Mouse (Mus musculus) lung, embryonic 16.5 days (tissue): ENCODE measurements around the gene Gtf3c4. TPM values are rescaled to one million over a fixed set of nuclear protein-coding genes. Genes with fewer than 3 reads are reported as not detected.

Source experiments
- ATAC-seq: fragments of 200-750 bp; cut with Nextera tagmentation; 2 replicates; pipeline ENCODE4 v1.8.0; 2017; ENCODE audit warnings: low read depth, mild to moderate bottlenecking, moderate library complexity
- H3K27ac ChIP-seq: fragments of 300-500 bp; sonication (generic); 2 replicates; pipeline ENCODE4 v1.5.1; 2014; ENCODE audit warnings: mild to moderate bottlenecking, control low read depth, low read length
- H3K27me3 ChIP-seq: fragments of 300-500 bp; sonication (generic); 2 replicates; pipeline ENCODE4 v1.6.1; 2014; ENCODE audit warnings: low read depth, low read length, mixed read lengths; ENCODE audit not compliant: control insufficient read depth, insufficient read depth
- H3K36me3 ChIP-seq: fragments of 300-500 bp; sonication (generic); 2 replicates; pipeline ENCODE4 v1.6.1; 2014; ENCODE audit warnings: low read length; ENCODE audit not compliant: control insufficient read depth, insufficient read depth
- H3K4me1 ChIP-seq: fragments of 300-500 bp; sonication (generic); replicated peaks from 2 replicates; pipeline ENCODE4 v1.6.1; 2014; ENCODE audit warnings: low read length, mixed read lengths; ENCODE audit not compliant: control insufficient read depth, insufficient read depth
- H3K4me2 ChIP-seq: fragments of 300-500 bp; sonication (generic); 2 replicates; pipeline ENCODE4 v1.6.1; 2014; ENCODE audit warnings: low read depth, low read length, control low read depth
- H3K4me3 ChIP-seq: fragments of 300-500 bp; sonication (generic); 2 replicates; pipeline ENCODE4 v1.5.1; 2014; ENCODE audit warnings: mild to moderate bottlenecking, low read length, control low read depth
- H3K9ac ChIP-seq: fragments of 300-500 bp; sonication (generic); 2 replicates; pipeline ENCODE4 v1.6.1; 2014; ENCODE audit warnings: low read length, control low read depth
- H3K9me3 ChIP-seq: fragments of 300-500 bp; sonication (generic); 2 replicates; pipeline ENCODE4 v1.6.1; 2016; ENCODE audit warnings: low read length; ENCODE audit not compliant: control insufficient read depth
- WGBS: fragments of 180-500 bp; shearing (Covaris S2); extraction: QIAGEN DNeasy Blood & Tissue Kit; methylation state at CpG from one replicate; pipeline ENCODE4 v1.1.7; 2014; 5-methylcytosine and 5-hydroxymethylcytosine counted together
- polyA plus RNA-seq: library from polyadenylated mRNA; unstranded; fragments of >200 nt; fragmentation: Nextera tagmentation; extraction: Ambion mirVana; gene quantifications from 2 replicates; pipeline ENCODE4 v1.2.1, GENCODE M21; 2015

The Gtf3c4 gene
- polyA plus RNA-seq, 1 experiment from 2014 or later = 13.2 TPM

DNA sequence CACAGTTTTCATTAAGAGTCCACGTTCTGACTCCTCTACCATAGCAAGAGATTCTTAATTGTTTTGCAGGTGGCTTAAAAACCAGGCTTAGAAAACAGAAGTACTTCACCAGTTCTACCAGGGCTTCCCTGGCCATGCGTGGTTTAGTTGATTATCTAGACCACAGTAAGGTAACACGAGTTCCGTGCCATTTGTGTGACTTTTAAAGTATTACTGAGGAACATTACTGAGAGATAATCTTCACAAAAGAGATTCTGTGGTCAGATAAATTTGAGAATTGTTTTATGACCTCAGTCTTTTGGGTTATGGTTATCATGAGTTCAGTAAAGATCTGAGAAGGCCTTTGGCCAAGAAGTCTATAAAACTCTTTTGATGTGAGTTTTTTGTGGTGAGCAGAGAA, 19.1 kb upstream of the Gtf3c4 start:
- Histone ChIP-seq H3K4me1 (no peaks in the 10 kb centered on the region), H3K27me3 (no peaks in the 10 kb centered on the region), H3K36me3 (peaks cover 14% of the 10 kb centered on the region), H3K9me3 (no peaks in the 10 kb centered on the region), H3K9ac (no peak overlapping the region), H3K27ac (no peak overlapping the region), H3K4me2 (no peak overlapping the region), H3K4me3 (no peak overlapping the region)
- 86% methylated on average over 4 of the region's 4 CpGs for WGBS
- no peak for ATAC-seq

DNA sequence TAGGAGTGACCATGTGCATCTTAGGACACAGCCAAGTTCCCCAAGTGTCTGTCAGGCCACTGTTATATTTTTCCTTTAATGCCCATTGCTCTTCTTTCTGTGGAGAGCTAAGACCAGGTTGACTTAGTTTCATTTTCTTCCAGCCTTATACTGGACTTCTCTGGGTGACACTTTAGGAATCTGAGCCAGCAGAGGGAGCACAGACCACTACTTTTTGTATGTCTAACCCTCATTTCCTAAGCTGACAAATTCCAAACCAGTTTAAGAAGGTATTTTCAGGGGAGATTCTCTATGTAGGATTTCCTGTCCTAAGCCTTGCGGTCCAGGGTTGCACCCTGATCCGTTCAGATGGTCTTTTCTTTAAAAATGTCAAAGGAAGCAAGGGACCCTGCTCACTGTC, 15.6 kb upstream of the Gtf3c4 start:
- H3K4me2 ChIP-seq = no peak overlapping the region
- no peaks in the 10 kb centered on the region; the same call in none of the 2 replicates for H3K36me3 ChIP-seq

DNA sequence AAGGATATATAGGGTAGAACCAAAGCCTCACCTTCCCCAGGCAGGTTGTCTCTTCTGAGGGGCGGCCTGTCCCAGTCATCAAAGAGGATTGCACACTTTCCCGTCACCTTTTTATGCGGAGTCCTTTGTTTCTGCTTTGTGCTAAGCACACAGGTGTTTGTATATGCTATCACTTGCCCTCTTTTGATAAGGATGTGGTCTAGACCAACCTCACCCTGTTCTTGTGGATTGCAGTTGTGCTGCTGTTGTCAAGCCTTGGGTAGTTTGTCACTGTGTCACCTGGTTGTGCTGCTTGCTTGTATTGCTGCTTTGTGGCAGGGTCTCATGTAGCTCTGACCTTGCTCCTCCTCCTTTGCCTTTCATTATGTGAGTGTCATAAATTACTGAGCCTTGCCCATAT, 12.4 kb upstream of the Gtf3c4 start:
- no peaks in the 10 kb centered on the region for H3K27me3 ChIP-seq
- H3K36me3 ChIP-seq = peaks cover 8% of the 10 kb centered on the region
- H3K27ac ChIP-seq = no peak overlapping the region
- no peaks in the 10 kb centered on the region for H3K4me1 ChIP-seq
- WGBS = 87% methylated on average over 3 of the region's 3 CpGs
- no peak overlapping the region for H3K9ac ChIP-seq
- no peaks in the 10 kb centered on the region for H3K9me3 ChIP-seq
- no peak for ATAC-seq
- no peak overlapping the region for H3K4me3 ChIP-seq
- no peak overlapping the region for H3K4me2 ChIP-seq

More for the DNA sequence above, 15.6 kb upstream of the Gtf3c4 start:
- WGBS = 97% methylated on average over 2 of the region's 2 CpGs
- Histone ChIP-seq H3K27ac (no peak overlapping the region), H3K4me1 (no peaks in the 10 kb centered on the region), H3K9ac (no peak overlapping the region), H3K27me3 (no peaks in the 10 kb centered on the region), H3K4me3 (no peak overlapping the region), H3K9me3 (no peaks in the 10 kb centered on the region)
- no peak for ATAC-seq

DNA sequence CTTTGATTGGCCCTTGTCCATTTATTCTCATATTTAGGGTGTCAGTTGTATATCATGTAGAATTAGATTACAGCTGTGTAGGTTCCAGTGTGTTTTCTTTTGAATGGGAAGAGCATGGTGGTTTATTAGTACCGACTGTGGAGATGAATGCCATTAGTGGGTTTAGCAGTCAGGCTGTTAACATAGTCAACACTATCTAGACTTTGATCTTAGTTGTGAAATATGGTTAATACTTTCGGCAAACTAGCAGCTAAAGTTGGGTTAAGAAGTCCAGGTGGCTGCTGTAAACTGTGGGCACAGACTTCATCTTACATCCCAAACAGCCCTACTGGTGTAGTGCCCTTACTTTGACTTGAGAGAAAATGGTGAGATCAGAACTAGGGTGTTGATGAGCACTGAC, 8.7 kb upstream of the Gtf3c4 start:
- no peak overlapping the region for H3K4me3 ChIP-seq
- H3K36me3 ChIP-seq = peaks cover 22% of the 10 kb centered on the region
- no peaks in the 10 kb centered on the region for H3K27me3 ChIP-seq
- 86% methylated on average over 2 of the region's 2 CpGs for WGBS
- no peaks in the 10 kb centered on the region for H3K9me3 ChIP-seq
- ATAC-seq = no peak
- no peak overlapping the region for H3K4me2 ChIP-seq
- H3K9ac ChIP-seq = no peak overlapping the region
- no peaks in the 10 kb centered on the region for H3K4me1 ChIP-seq
- no peak overlapping the region for H3K27ac ChIP-seq

DNA sequence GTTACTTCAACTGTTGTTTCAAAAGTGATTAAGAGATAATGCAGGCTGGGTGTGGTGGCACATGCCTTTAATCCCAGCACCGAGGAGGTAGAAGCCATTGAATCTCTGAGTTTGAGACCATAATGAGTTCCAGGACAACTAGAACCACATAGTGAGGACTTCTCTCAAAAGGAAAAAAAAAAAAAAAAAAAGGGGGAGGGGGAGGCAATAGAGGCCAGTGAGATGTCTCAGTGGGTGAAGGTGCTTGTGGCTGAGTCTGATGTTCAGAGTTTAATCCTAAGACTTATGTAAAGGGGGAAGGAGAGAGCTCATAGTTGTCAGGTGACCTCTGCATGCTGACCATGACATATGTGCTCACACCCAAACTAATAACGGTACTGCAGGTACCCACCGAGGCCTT, 1.9 kb upstream of the Gtf3c4 start:
- Histone ChIP-seq H3K36me3 (peaks cover 9% of the 10 kb centered on the region), H3K27ac (no peak overlapping the region), H3K4me3 (no peak overlapping the region), H3K9ac (no peak overlapping the region), H3K27me3 (no peaks in the 10 kb centered on the region), H3K9me3 (no peaks in the 10 kb centered on the region), H3K4me2 (peak overlapping the region; percentile 86; the same call in 1 of the 2 replicates), H3K4me1 (peaks cover 17% of the 10 kb centered on the region)
- ATAC-seq = no peak
- whole genome bisulfite sequencing = 74% methylated on average over 3 of the region's 3 CpGs

DNA sequence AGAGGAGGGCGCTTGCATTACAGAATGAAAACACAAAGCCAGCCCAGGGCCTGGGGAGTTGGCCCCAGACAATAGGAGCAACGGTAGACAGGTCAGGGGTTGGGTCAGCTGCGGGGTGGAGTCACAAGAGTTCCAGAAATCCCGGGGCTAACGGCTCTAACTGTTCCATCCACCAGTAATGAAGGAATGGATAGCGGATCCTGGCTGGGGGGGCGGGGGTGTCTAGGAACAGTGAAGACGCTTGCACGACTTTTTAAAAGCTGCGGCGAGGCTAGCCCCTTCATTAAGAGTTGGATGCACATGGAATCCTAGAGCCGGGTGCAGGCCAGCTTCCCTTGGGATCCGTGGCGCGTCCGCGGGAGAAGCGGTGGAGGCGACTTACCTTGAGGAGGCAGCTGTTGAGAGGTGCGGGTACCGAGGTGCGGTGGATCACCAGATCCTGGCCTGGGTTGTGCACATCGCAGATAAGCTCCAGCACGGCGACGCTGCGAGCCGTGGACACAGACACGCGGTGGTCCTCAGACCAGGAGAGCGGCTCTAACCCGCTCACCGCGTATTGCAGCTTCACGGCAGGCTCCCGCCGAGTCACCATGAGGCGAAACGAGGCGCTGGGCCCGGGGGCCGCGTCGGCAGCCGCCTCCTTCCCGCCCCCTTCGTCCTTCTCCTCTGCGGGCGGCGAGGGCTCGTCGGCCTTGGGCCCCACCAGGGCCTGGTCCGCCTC, 499 bp downstream of the Gtf3c4 start:
- peaks cover 28% of the 10 kb centered on the region for H3K4me1 ChIP-seq

DNA sequence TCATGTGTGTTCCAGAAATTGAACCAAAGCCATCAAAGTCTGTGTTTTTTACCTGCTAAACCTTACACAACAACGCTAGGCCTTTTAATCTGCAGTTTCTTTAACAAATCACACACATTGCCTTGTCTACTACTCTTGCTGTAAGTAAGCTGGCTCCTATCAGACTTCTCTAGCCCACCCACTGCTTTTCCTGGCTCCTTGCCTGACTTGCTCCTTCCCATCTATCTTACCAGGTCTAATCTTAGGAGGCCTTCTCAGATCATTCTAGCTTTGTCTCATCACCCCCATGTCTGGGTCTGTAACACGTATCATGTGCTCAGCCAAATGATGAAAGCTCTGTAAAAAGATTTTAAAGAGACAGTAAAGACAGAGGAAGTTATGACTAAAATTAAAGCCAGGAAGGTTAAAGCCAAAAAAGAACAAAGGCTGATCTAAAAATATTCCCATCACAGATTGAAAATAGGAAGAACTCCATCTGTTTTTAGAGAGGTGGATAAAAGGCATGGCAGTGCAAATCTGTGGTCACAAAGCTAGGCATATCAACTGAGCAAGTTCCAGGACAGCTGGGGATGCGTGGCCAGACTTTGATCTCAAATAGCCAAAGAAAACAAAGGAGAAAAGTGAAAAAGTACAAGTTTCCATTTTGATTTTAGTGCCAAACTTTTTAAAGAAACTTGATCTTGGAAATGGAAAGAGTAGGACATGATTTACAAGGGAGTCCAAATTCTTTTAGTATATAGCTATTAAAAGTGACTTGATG, 3.8 kb downstream of the Gtf3c4 start:
- 34% methylated on average over 3 of the region's 3 CpGs for WGBS
- Histone ChIP-seq H3K36me3 (peaks cover 27% of the 10 kb centered on the region), H3K4me2 (no peak overlapping the region), H3K4me3 (no peak overlapping the region), H3K4me1 (peaks cover 18% of the 10 kb centered on the region), H3K27me3 (no peaks in the 10 kb centered on the region), H3K27ac (no peak overlapping the region), H3K9ac (no peak overlapping the region), H3K9me3 (no peaks in the 10 kb centered on the region)
- no peak for ATAC-seq

More for the DNA sequence above, 499 bp downstream of the Gtf3c4 start:
- H3K27ac ChIP-seq = peak overlapping the region; percentile 58
- peak overlapping the region; percentile 86 for H3K4me3 ChIP-seq
- peak overlapping the region; percentile 89 for H3K9ac ChIP-seq
- H3K36me3 ChIP-seq = peaks cover 5% of the 10 kb centered on the region
- ATAC-seq = peak; percentile 38; the same call in 1 of the 2 replicates
- under 1% methylated on average over 52 of the region's 53 CpGs for WGBS
- peak overlapping the region; percentile 86 for H3K4me2 ChIP-seq
- H3K27me3 ChIP-seq = no peaks in the 10 kb centered on the region
- H3K9me3 ChIP-seq = no peaks in the 10 kb centered on the region

DNA sequence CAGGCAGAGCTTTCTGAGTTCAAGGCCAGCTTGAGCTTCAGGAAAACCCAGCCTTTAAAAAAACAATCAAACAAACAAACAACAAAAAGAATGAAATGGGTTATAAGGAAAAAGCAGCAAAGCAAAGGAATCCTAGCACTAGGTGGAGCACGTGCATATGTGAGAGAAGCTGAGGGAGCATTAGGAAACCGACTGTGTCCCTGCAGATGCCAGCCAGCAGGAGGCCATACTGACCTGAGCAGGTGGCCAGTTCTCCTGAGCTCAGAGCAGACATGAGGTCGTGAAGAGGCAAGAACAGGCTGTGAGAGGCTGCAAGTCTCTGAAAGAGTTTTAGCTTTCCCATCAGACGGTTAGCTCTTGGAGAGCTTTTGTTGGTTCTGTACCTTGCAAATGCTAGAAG, 10.9 kb downstream of the Gtf3c4 start:
- no peak overlapping the region for H3K9ac ChIP-seq
- WGBS = 32% methylated on average over 4 of the region's 4 CpGs

DNA sequence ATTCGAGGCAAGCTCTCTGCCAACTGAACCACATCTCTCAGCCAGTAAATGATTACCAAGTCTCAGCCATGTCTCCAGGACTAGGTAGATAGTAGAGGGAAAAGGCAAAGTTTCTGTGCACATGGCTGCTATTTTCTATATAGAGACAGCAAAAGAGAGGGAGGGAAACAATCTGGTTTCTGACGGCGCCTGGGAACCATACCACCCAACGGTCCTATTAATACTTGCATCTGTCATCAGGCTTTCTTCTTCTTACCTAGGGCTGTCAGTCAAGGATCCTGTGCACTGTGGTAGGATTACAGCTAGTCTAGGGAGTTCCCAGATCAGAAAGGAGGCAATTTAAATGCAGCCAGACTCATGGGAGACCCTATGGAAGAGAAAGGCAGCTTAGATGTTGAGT, 21.3 kb downstream of the Gtf3c4 start:
- Histone ChIP-seq H3K9me3 (no peaks in the 10 kb centered on the region), H3K27me3 (no peaks in the 10 kb centered on the region), H3K36me3 (peaks cover 5% of the 10 kb centered on the region), H3K4me2 (no peak overlapping the region), H3K9ac (no peak overlapping the region), H3K4me1 (no peaks in the 10 kb centered on the region), H3K4me3 (no peak overlapping the region), H3K27ac (no peak overlapping the region)
- no peak for ATAC-seq
- 70% methylated on average over 4 of the region's 4 CpGs for WGBS

More for the DNA sequence above, 10.9 kb downstream of the Gtf3c4 start:
- Histone ChIP-seq H3K4me3 (no peak overlapping the region), H3K27ac (no peak overlapping the region), H3K9me3 (no peaks in the 10 kb centered on the region), H3K4me2 (no peak overlapping the region), H3K36me3 (peaks cover 43% of the 10 kb centered on the region), H3K4me1 (no peaks in the 10 kb centered on the region), H3K27me3 (no peaks in the 10 kb centered on the region)
- ATAC-seq = no peak
